Mouse (Mus musculus): ENCODE data around the gene Cdc37l1. TPM values are rescaled to one million over a fixed set of nuclear protein-coding genes. Genes with fewer than 3 reads are reported as not detected.

Cdc37l1 gene
- polyA plus RNA-seq, 1 experiment from 2014 or later, result 51.6 TPM

DNA sequence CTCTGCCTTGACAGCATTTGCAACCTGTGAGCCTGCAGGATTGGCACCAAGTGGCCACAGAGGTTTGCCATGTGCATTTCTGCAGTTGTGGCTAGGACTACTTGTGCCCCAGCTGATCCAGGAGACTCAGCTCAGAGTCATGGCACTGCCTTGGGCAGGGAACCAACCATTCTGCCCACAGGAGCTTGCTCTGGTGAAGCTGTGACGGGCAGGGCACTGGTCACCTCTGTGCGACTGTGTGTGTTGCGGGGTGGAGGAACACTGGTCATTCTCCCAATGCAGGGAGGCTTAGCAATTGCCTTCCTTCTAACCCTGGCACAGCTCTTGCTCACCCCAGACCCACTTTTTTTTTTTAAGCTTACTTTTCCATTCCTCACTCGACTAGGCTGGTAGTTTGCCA, 65.3 kb downstream of the Cdc37l1 start:
- Histone ChIP-seq H3K4me2 (replicated peaks; ENCODE audit: low read depth, low read length) (no peak overlapping the region), H3K4me3 (ENCODE audit: low read depth, low read length) (no peak overlapping the region), H3K4me1 (ENCODE audit: control insufficient read depth, insufficient read depth, low read length) (no peaks in the 10 kb centered on the region), H3K9ac (replicated peaks; ENCODE audit: low read depth, low read length) (no peak overlapping the region), H3K36me3 (ENCODE audit: control insufficient read depth, insufficient read depth, low read length) (no peaks in the 10 kb centered on the region), H3K9me3 (ENCODE audit: control insufficient read depth, low read depth, low read length) (no peaks in the 10 kb centered on the region), H3K27ac (ENCODE audit: low read length) (no peak overlapping the region), H3K27me3 (ENCODE audit: control insufficient read depth, insufficient read depth, low read length) (no peaks in the 10 kb centered on the region)
- no peak for ATAC-seq (ENCODE audit: insufficient number of reproducible peaks, insufficient read depth, low FRiP score, low read depth)
- WGBS, result 91% methylated on average over 4 of the region's 4 CpGs

DNA sequence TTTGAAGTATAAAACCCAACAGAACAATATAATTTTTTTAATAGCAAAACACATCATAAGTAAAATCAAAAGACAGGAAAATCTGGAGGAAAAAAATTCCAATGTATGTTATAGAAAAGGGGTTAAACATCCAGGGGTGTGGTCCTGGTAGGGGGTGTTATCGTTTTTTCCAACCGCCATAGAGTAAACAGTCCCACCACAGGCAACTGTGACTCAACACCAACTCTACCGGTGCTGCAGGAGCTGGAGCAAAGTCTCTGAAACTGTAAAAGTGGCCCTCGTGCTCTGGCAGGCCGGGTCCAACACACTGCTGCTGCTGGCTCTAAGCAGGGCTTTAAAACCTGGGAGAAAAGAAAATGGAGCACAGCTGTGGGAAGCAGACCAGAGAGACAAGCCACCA, 68.6 kb downstream of the Cdc37l1 start:
- Histone ChIP-seq H3K9me3 (ENCODE audit: control insufficient read depth, low read depth, low read length) (no peaks in the 10 kb centered on the region), H3K4me2 (replicated peaks; ENCODE audit: low read depth, low read length) (no peak overlapping the region), H3K4me3 (ENCODE audit: low read depth, low read length) (no peak overlapping the region), H3K4me1 (ENCODE audit: control insufficient read depth, insufficient read depth, low read length) (no peaks in the 10 kb centered on the region), H3K27me3 (ENCODE audit: control insufficient read depth, insufficient read depth, low read length) (no peaks in the 10 kb centered on the region), H3K9ac (replicated peaks; ENCODE audit: low read depth, low read length) (no peak overlapping the region), H3K27ac (ENCODE audit: low read length) (no peak overlapping the region), H3K36me3 (ENCODE audit: control insufficient read depth, insufficient read depth, low read length) (no peaks in the 10 kb centered on the region)
- 76% methylated on average over 5 of the region's 5 CpGs for WGBS
- no peak for ATAC-seq (ENCODE audit: insufficient number of reproducible peaks, insufficient read depth, low FRiP score, low read depth)

DNA sequence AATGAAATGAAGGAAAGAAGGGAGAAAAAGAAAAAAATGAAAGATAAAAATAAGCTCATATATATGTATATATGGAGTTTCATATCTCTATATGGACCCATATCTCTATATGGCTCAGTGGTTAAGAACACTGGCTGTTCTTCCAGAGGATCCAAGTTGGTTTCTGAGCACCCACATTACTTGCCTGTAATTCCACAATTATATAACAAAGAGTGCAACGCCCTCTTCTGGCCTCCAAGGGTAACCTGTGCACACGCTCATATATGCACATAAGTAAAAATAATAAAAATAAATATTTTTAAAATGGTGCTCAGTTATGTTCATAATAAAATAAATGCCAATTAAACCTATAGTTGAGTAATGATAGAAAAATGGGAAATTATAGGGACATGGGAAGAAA, 69.5 kb downstream of the Cdc37l1 start:
- no peaks in the 10 kb centered on the region for H3K9me3 ChIP-seq (ENCODE audit: control insufficient read depth, low read depth, low read length)
- no peaks in the 10 kb centered on the region for H3K4me1 ChIP-seq (ENCODE audit: control insufficient read depth, insufficient read depth, low read length)
- H3K27ac ChIP-seq (ENCODE audit: low read length), result no peak overlapping the region
- H3K4me3 ChIP-seq (ENCODE audit: low read depth, low read length), result no peak overlapping the region
- no peaks in the 10 kb centered on the region for H3K36me3 ChIP-seq (ENCODE audit: control insufficient read depth, insufficient read depth, low read length)
- no peaks in the 10 kb centered on the region for H3K27me3 ChIP-seq (ENCODE audit: control insufficient read depth, insufficient read depth, low read length)
- H3K9ac ChIP-seq (replicated peaks; ENCODE audit: low read depth, low read length), result no peak overlapping the region
- H3K4me2 ChIP-seq (replicated peaks; ENCODE audit: low read depth, low read length), result no peak overlapping the region
- ATAC-seq (ENCODE audit: insufficient number of reproducible peaks, insufficient read depth, low FRiP score, low read depth), result no peak
- whole genome bisulfite sequencing, result 90% methylated on average over 2 of the region's 2 CpGs

DNA sequence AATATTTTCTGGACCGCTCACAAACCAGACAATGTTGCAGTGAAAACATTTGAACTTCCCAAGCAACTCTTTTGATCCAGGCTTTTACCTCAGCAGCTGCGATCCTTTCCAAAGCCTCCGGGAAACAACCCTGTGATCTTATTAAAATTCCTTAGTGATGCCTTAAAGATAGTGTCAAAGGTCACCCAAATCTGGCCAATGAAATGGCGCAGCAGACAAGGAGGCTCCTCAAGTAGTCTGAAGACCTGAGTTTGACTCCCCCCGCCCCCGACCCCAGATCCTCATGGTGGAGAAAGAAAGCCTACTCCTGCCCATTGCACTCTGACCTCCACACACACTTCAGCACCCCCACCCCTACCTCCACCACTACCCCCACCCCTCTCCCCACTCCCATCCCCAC, 70.1 kb downstream of the Cdc37l1 start:
- 16% methylated on average over 6 of the region's 6 CpGs for WGBS
- Histone ChIP-seq H3K9me3 (ENCODE audit: control insufficient read depth, low read depth, low read length) (no peaks in the 10 kb centered on the region), H3K9ac (replicated peaks; ENCODE audit: low read depth, low read length) (no peak overlapping the region), H3K4me3 (ENCODE audit: low read depth, low read length) (no peak overlapping the region), H3K4me1 (ENCODE audit: control insufficient read depth, insufficient read depth, low read length) (no peaks in the 10 kb centered on the region), H3K36me3 (ENCODE audit: control insufficient read depth, insufficient read depth, low read length) (no peaks in the 10 kb centered on the region), H3K27me3 (ENCODE audit: control insufficient read depth, insufficient read depth, low read length) (no peaks in the 10 kb centered on the region), H3K4me2 (replicated peaks; ENCODE audit: low read depth, low read length) (no peak overlapping the region), H3K27ac (ENCODE audit: low read length) (no peak overlapping the region)
- no peak for ATAC-seq (ENCODE audit: insufficient number of reproducible peaks, insufficient read depth, low FRiP score, low read depth)

DNA sequence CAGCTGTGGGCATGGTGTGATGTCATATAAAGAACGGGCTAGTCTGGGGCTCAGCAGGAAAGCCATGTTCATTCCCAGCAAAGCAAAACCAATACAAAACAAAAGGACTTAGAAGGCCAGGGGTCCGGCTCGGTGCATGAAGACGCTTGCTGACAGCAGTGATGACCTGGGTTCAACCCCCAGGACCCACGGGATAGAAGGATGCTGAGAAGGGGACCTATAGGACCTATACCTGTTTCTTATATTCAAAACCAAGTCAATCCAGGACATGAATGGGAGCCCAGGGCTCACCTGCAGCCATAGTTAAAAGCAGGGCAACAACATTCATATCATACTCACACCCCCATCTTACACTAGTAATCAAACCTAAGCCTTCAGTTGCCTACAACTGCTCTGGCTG, 72.9 kb downstream of the Cdc37l1 start:
- Histone ChIP-seq H3K9me3 (ENCODE audit: control insufficient read depth, low read depth, low read length) (no peaks in the 10 kb centered on the region), H3K36me3 (ENCODE audit: control insufficient read depth, insufficient read depth, low read length) (no peaks in the 10 kb centered on the region), H3K4me3 (ENCODE audit: low read depth, low read length) (no peak overlapping the region), H3K27ac (ENCODE audit: low read length) (no peak overlapping the region), H3K4me2 (replicated peaks; ENCODE audit: low read depth, low read length) (no peak overlapping the region), H3K4me1 (ENCODE audit: control insufficient read depth, insufficient read depth, low read length) (no peaks in the 10 kb centered on the region), H3K9ac (replicated peaks; ENCODE audit: low read depth, low read length) (no peak overlapping the region), H3K27me3 (ENCODE audit: control insufficient read depth, insufficient read depth, low read length) (no peaks in the 10 kb centered on the region)
- 84% methylated on average over 5 of the region's 5 CpGs for WGBS
- no peak for ATAC-seq (ENCODE audit: insufficient number of reproducible peaks, insufficient read depth, low FRiP score, low read depth)

DNA sequence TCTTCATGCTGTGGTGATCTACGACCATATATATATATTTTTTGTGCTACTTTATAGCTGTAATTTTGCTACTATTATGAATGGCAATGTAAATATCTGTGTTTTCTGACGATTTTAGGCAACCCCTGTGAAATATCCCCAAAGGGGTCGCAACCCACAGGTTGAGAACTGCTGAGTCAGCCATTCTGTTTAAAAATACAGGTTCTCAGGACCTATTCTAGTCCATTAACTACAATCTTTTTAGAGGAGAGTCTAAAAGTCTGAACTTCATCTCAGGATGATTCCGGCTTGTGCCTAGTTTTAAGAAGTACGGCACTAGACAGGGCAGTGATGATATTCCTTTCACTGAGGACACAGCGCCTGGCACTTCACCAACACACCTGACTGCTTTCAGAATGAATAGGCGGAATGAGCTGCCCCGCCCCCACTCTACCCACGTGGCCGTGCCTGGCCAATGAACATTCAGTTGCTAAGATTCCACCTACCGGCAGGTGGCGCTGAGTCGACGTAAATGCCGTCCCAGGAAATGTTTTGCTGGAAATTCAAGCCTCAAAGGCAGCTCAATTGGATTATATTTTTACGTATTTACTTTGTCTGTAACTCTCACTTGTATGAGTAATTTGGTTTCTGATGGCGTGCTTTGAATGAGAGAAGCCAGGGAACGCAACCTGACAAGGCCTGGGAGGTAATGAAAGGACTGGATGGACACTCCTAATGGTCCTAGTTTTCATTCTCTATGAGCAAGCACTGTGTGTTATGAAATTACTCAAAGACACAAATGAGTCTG, 73.6 kb downstream of the Cdc37l1 start:
- ATAC-seq (ENCODE audit: insufficient number of reproducible peaks, insufficient read depth, low FRiP score, low read depth), result peak; percentile 74; the same call in 1 of the 2 replicates
- no peaks in the 10 kb centered on the region for H3K4me1 ChIP-seq (ENCODE audit: control insufficient read depth, insufficient read depth, low read length)
- WGBS, result 17% methylated on average over 18 of the region's 18 CpGs
- H3K4me3 ChIP-seq (ENCODE audit: low read depth, low read length), result no peak overlapping the region; the same call in 1 of the 2 replicates
- H3K9ac ChIP-seq (replicated peaks; ENCODE audit: low read depth, low read length), result no peak overlapping the region
- no peak overlapping the region; the same call in 1 of the 2 replicates for H3K27ac ChIP-seq (ENCODE audit: low read length)
- no peaks in the 10 kb centered on the region for H3K27me3 ChIP-seq (ENCODE audit: control insufficient read depth, insufficient read depth, low read length)
- H3K4me2 ChIP-seq (replicated peaks; ENCODE audit: low read depth, low read length), result peak overlapping the region; percentile 31
- H3K9me3 ChIP-seq (ENCODE audit: control insufficient read depth, low read depth, low read length), result no peaks in the 10 kb centered on the region
- no peaks in the 10 kb centered on the region for H3K36me3 ChIP-seq (ENCODE audit: control insufficient read depth, insufficient read depth, low read length)

DNA sequence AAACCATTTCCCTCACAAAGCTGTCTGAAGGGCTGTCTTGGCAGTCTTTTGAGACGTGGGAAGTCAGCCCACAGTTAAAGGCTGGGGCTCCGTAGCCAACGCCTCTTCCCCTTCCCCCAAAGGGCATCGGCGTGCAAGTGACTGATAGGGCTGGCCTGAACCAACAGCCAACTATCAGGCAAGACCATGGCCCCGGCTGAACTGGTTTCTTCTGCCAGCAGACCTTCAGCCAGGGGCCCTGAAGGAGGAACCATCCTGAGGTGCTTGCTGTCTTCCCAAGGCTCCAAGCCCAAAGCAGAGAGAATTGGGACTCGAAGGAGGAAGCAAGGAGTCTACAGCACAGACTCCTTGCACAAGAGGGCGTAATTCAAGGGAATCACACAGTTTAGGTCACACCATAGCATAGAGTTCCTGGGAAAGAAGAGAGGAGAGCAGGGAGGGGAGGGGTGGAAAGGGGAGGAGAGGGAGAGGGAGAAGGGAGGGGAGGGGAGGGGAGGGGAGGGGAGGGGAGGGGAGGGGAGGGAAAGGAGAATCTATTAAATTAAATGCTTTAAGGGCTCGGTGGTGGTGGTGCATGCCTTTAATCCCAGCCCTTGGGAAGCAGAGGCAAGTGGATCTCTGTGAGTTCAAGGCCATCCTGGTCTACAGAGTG, 74.4 kb downstream of the Cdc37l1 start:
- Histone ChIP-seq H3K4me2 (replicated peaks; ENCODE audit: low read depth, low read length) (peak overlapping the region; percentile 12; the same call in 1 of the 2 replicates), H3K4me3 (ENCODE audit: low read depth, low read length) (no peak overlapping the region), H3K9ac (replicated peaks; ENCODE audit: low read depth, low read length) (no peak overlapping the region), H3K27me3 (ENCODE audit: control insufficient read depth, insufficient read depth, low read length) (no peaks in the 10 kb centered on the region), H3K36me3 (ENCODE audit: control insufficient read depth, insufficient read depth, low read length) (no peaks in the 10 kb centered on the region), H3K4me1 (ENCODE audit: control insufficient read depth, insufficient read depth, low read length) (0 out of 2 replicates have a peak, but pooled peaks cover under 1% of the 10 kb centered on the region), H3K27ac (ENCODE audit: low read length) (no peak overlapping the region; the same call in 1 of the 2 replicates), H3K9me3 (ENCODE audit: control insufficient read depth, low read depth, low read length) (no peaks in the 10 kb centered on the region)
- peak; percentile 74; the same call in 1 of the 2 replicates for ATAC-seq (ENCODE audit: insufficient number of reproducible peaks, insufficient read depth, low FRiP score, low read depth)
- 61% methylated on average over 9 of the region's 9 CpGs for WGBS

DNA sequence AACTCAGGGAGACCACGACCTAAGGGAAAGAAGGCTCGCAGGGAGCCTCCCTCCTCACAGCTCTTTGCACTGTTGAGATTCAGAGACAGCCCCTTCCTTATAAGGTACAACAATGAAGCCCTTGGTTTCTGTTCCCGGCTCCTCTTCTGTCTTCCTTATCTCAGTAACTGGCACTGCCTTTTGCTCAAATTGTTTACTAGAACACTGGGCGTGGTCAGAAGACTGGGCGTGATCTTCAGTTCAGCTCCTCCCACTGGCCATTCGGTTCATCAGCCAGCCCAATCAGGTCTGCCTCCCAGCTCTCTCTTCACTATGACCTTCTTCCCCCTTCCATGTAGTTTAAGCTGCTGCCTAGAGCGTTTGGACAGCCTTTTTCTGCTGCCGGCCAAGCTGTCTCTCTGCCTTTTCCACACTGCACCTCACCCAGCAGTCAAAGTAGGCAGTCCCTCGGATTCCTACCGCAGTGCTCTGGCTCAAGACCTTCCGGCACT, 76.9 kb downstream of the Cdc37l1 start:
- ATAC-seq (ENCODE audit: insufficient number of reproducible peaks, insufficient read depth, low FRiP score, low read depth), result peak; percentile 69; the same call in 1 of the 2 replicates
- H3K4me2 ChIP-seq (replicated peaks; ENCODE audit: low read depth, low read length), result peak overlapping the region; percentile 28
- 9% methylated on average over 11 of the region's 11 CpGs for WGBS
- H3K9ac ChIP-seq (replicated peaks; ENCODE audit: low read depth, low read length), result no peak overlapping the region
- no peaks in the 10 kb centered on the region for H3K27me3 ChIP-seq (ENCODE audit: control insufficient read depth, insufficient read depth, low read length)
- no peaks in the 10 kb centered on the region for H3K9me3 ChIP-seq (ENCODE audit: control insufficient read depth, low read depth, low read length)
- H3K36me3 ChIP-seq (ENCODE audit: control insufficient read depth, insufficient read depth, low read length), result no peaks in the 10 kb centered on the region
- peak overlapping the region; percentile 39; the same call in 1 of the 2 replicates for H3K27ac ChIP-seq (ENCODE audit: low read length)
- H3K4me3 ChIP-seq (ENCODE audit: low read depth, low read length), result peak overlapping the region; percentile 8; the same call in 1 of the 2 replicates
- 0 out of 2 replicates have a peak, but pooled peaks cover 3% of the 10 kb centered on the region for H3K4me1 ChIP-seq (ENCODE audit: control insufficient read depth, insufficient read depth, low read length)

Measured in stomach, embryonic 14.5 days (tissue).